Mouse (Mus musculus) bone marrow macrophage, adult 2 months (primary cell): ENCODE measurements at regions not wholly inside any gene's neighbourhood (a gene's known extent, or its start where the extent isn't known, plus 50 kb on each side); places are given as distances from the start of the nearest gene placed in this dataset.

Experiments
- CTCF ChIP-seq: IDR thresholded peaks from 2 replicates; pipeline ENCODE4 v1.5.1; 2012; ENCODE audit warnings: low read depth, mild to moderate bottlenecking, low read length, moderate library complexity
- POLR2A ChIP-seq: IDR thresholded peaks from 2 replicates; pipeline ENCODE4 v1.6.1; 2012; ENCODE audit warnings: mild to moderate bottlenecking, low read depth, low read length, borderline replicate concordance

GRCm38 (mm10) chr7:111875949-111876348 is 96.2 kb upstream of the Galnt18 start:
- TF ChIP-seq POLR2A (no peak), CTCF (no peak)
